Mouse (Mus musculus): ENCODE data around the gene Stac3. TPM values are rescaled to one million over a fixed set of nuclear protein-coding genes. Genes with fewer than 3 reads are reported as not detected.

Gene Stac3
- 0.49 TPM for polyA plus RNA-seq (2017; shearing (Covaris generic))

DNA sequence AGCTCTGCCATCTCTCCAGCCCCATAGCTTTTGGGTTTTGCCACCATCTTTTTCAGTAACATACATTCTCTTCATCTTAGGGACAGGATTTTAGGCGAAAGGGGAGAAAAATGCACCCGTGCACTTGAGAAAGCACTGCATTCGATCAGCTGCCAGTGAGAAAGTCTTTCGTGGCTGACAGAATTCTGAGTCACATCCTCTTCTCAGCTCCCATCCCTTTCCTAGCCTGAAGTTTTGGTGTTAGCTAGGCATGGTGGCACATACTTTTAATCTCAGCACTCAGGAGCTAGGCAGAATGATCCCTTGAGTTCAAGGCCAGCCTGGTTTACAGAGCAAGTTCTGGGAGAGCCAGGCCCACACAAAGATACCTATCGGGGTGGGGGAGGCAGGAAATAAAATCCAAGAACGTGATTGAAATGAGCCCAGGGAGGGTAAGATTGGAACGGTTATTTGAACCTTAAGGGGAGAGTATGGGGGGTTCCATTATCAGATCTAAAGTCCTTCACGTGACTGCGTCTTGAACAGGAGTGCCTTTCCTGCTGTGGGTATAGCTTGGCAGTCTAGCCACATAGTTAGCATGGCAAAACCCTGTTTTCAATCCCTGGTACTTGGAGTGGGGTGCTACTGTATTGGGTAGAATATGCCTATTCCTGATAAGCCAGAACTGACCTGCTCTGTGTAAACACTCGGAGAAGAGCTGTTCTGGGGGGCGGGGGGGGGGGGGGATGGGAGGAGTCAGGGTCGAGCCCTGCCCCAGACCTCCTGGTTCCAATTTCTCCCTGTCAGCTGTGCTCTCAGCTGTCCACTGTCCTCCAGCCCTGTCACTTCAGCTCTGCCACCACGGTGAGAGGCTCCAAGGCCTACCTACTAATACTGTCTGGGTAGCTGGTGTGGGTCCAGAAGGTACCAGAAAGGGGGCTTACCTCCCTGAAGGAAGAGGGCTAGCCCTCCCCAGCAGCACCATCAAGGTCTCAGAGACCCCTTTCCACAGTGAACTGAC is at the start of gene Stac3:
Stac3 (plus strand) TSS at position 793 of the 1,000 bp plus-strand sequence.

DNA sequence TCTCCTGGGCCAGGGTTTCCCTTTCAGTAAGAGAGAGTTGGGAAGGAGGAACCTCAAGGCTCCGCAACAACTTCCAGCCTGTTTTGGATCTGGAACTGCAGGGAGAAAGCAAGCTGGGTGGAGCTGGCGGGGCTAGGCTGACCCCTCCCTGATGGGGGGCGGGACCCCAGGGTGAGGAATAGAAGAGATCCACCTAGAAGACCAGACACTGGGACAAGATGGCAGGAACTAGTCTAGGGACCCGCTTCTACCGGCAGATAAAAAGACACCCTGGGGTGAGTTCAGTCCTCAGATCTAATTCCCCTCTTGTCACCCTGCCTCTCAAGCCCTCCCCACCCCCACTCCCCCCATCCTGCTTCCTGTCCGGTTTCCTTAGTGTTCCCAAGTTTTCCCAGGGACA is 13.3 kb downstream of the Stac3 start, which contains the start of gene Ndufa4l2:
Ndufa4l2 (plus strand) TSS at position 204 of the 400 bp plus-strand sequence.

DNA sequence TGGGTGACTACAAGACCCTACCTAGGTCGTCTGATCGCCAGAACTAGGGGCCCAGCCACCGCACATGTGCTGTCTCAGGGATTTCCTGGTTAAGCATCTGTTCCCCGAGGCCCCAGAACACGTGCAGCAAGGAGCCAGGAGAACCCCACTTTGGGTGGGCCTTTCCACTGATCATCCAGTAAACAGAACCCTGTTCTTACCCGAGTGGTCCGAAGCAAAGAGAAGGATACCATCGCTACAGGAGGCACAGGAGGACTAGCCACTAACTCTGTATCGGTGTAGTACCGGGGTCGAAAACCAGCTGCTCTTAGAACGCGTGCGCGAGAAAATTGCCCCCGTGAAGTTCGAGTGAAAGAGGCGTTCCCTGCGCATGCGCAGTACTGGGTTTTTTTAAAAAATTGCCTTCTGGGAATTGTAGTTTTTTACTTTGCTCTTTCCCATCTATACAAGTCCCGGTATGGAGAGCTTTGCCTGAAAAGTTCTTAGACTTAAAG is 20.6 kb downstream of the Stac3 start, which contains the start of gene Shmt2:
Shmt2 (minus strand) TSS at position 357 of the 494 bp plus-strand sequence.

DNA sequence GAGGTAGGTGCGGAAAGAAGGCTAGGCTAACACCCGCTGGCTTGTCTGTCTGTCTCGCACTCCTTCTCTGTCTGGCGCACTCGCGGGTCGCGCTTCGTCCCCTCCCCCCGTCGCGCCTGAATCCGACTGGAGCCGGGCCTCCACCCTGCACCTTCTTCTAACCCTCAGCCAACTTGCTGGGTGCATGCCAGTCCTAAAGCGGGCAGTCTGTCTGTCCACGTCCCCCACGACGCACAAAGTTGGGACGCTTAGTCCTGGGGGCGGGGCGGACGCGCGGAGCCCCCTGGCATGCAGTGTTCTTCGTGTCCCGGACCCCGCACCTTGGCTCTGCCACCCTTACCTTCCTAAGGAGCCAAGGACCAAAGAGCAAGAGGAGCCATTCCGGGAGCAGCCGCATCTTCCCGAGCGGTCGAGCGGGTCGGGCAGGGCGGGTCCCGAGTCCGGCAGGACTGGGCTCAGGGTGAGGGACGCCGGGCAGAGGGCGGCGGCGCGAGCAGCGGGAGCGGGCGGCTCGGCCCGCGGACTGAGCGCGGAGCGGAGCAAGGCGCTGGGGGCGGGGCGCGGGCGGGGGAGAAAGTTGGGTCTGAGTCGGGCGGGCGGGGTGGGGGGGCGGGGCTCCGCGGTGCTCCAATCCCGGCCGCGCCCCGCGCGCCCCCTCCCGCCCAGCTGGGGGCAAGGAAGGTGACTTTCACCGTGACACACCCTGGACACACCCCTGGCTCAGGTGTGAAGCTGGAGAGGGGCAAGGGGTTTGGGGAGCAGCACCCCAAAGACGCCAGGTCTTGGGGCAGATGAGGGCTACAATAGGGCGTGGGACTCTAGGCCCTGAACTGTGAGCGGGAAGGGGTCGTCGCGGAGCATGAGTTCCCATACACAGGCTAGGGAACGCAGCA is 32.8 kb downstream of the Stac3 start, which contains the start of gene Nxph4:
Nxph4 (minus strand) TSS at position 524 of the 893 bp plus-strand sequence.

Other genes starting within 250 kb of the Stac3 start
- gene Kif5a, start 238.3 kb upstream of the Stac3 start, polyA plus RNA-seq (2017; shearing (Covaris generic)): 0.33 TPM
- gene Dctn2, start 235.3 kb upstream of the Stac3 start, polyA plus RNA-seq (2017; shearing (Covaris generic)): 118 TPM
- 9.3 TPM for gene Mbd6, start 212.7 kb upstream of the Stac3 start, polyA plus RNA-seq (2017; shearing (Covaris generic))
- gene Mars, start 189.9 kb upstream of the Stac3 start, polyA plus RNA-seq (2017; shearing (Covaris generic)): 71.0 TPM
- gene Arhgap9, start 179.7 kb upstream of the Stac3 start, polyA plus RNA-seq (2017; shearing (Covaris generic)): 139 TPM
- 0.49 TPM for gene Gli1, start 159.7 kb upstream of the Stac3 start, polyA plus RNA-seq (2017; shearing (Covaris generic))
- gene Inhbe, start 147.3 kb upstream of the Stac3 start, polyA plus RNA-seq (2017; shearing (Covaris generic)): not detected
- not detected for gene Inhbc, start 131.3 kb upstream of the Stac3 start, polyA plus RNA-seq (2017; shearing (Covaris generic))
- 13.2 TPM for gene R3hdm2, start 121.4 kb upstream of the Stac3 start, polyA plus RNA-seq (2017; shearing (Covaris generic))
- not detected for gene Ndufa4l2, start 13.3 kb downstream of the Stac3 start, polyA plus RNA-seq (2017; shearing (Covaris generic))
- gene Shmt2, start 20.8 kb downstream of the Stac3 start, polyA plus RNA-seq (2017; shearing (Covaris generic)): 95.5 TPM
- not detected for gene Nxph4, start 32.9 kb downstream of the Stac3 start, polyA plus RNA-seq (2017; shearing (Covaris generic))
- 1.4 TPM for gene Lrp1, start 119.5 kb downstream of the Stac3 start, polyA plus RNA-seq (2017; shearing (Covaris generic))
- 291 TPM for gene Stat6, start 141.3 kb downstream of the Stac3 start, polyA plus RNA-seq (2017; shearing (Covaris generic))
- gene Nemp1, start 165.2 kb downstream of the Stac3 start, polyA plus RNA-seq (2017; shearing (Covaris generic)): 13.9 TPM
- 73.1 TPM for gene Nab2, start 166.9 kb downstream of the Stac3 start, polyA plus RNA-seq (2017; shearing (Covaris generic))
- 0.11 TPM for gene Myo1a, start 203.5 kb downstream of the Stac3 start, polyA plus RNA-seq (2017; shearing (Covaris generic))
- gene Tac2, start 222.8 kb downstream of the Stac3 start, polyA plus RNA-seq (2017; shearing (Covaris generic)): not detected
- 0.28 TPM for gene Zbtb39, start 237.9 kb downstream of the Stac3 start, polyA plus RNA-seq (2017; shearing (Covaris generic))